ENCODE assay signal across 9 mouse cellular contexts in the genomic region with DNA sequence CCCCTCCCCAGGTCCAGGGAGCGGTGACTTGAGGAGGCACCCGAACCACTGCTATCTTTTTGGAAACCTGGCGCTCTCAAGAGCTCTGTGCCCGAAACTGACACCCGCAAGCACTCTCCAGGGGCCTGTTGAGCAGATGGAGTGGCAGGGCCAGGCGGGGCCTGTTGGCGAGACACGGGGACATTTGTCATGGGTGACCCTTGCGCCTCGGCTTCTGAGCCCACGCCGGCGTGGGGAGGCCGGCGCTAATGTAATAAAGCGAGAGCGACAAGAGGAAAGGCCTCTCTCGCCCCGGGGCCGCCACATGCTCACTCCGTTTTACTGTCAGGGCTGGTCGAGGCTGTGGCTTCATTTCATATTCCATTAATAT.
DNase-seq lines count a peak whose midpoint lies in the region; ATAC-seq lines count a peak whose summit lies in the region.
"Had no signal": no experiment of that assay in that cellular context is flagged by ENCODE, and none has a peak within 500 bp of the region (broad histone marks: within the 10 kb centered on the region; RNA-seq: fewer than 3 reads in every experiment).

No protein-coding gene starts in this region.

- no peak for DNase-seq in liver, embryonic 11.5 days (ENCODE audit: low spot score)
- no peak for DNase-seq in liver
- no peak for DNase-seq in forebrain, embryonic 14.5 days (ENCODE audit: low spot score)
- peak; percentile 14 for DNase-seq in kidney, postnatal 14 days
- DNase-seq in urinary bladder, postnatal 4 days (ENCODE audit: low spot score in 2 of 2), result no peak
- DNase-seq in urinary bladder, postnatal 10 days (ENCODE audit: low spot score), result no peak

- no peak overlapping the region for H3K9ac ChIP-seq in liver, embryonic 11.5 days (ENCODE audit: low read depth, low read length)
- no peak overlapping the region for H3K9ac ChIP-seq in forebrain, embryonic 14.5 days (ENCODE audit: low read length)
- H3K9ac ChIP-seq in neural tube, embryonic 14.5 days (replicated peaks; ENCODE audit: low read depth, low read length), result no peak overlapping the region

- no peaks in the 10 kb centered on the region for H3K36me3 ChIP-seq in liver, embryonic 11.5 days (ENCODE audit: control insufficient read depth, insufficient read depth, low read length)
- no peaks in the 10 kb centered on the region for H3K36me3 ChIP-seq in forebrain, embryonic 14.5 days (ENCODE audit: control insufficient read depth, insufficient read depth, low read length)
- no peaks in the 10 kb centered on the region for H3K36me3 ChIP-seq in neural tube, embryonic 14.5 days (ENCODE audit: control insufficient read depth, insufficient read depth, low read length)

- peaks cover 76% of the 10 kb centered on the region for H3K27me3 ChIP-seq in liver, embryonic 11.5 days (replicated peaks; ENCODE audit: control insufficient read depth, insufficient read depth, low read length)
- peaks cover 81% of the 10 kb centered on the region for H3K27me3 ChIP-seq in forebrain, embryonic 14.5 days (replicated peaks; ENCODE audit: control insufficient read depth, insufficient read depth, low read length)
- peaks cover 48% of the 10 kb centered on the region for H3K27me3 ChIP-seq in neural tube, embryonic 14.5 days (ENCODE audit: control insufficient read depth, insufficient read depth, low read length)

- H3K4me2 ChIP-seq in liver, embryonic 11.5 days, result peak overlapping the region; percentile 56
- peak overlapping the region; percentile 35; the same call in 1 of the 2 replicates for H3K4me2 ChIP-seq in forebrain, embryonic 14.5 days (ENCODE audit: low read length)
- no peak overlapping the region; the same call in 1 of the 2 replicates for H3K4me2 ChIP-seq in neural tube, embryonic 14.5 days (ENCODE audit: low read depth, low read length)

- ATAC-seq in liver, embryonic 11.5 days (replicated peaks; ENCODE audit: low FRiP score), result no peak
- peak; percentile 32; the same call in 1 of the 2 replicates for ATAC-seq in forebrain, embryonic 14.5 days
- ATAC-seq in neural tube, embryonic 14.5 days (ENCODE audit: low read depth), result peak; percentile 56; the same call in 1 of the 2 replicates
- no peak for ATAC-seq in erythroid progenitor cell, adult 5-6 weeks (replicated peaks; ENCODE audit: low FRiP score, poor library complexity, severe bottlenecking)
- ATAC-seq: inflammation-experienced regulatory T-cells, adult 6 months had no signal

- H3K4me1 ChIP-seq in liver, embryonic 11.5 days (replicated peaks; ENCODE audit: control insufficient read depth, insufficient read depth, low read length), result no peaks in the 10 kb centered on the region
- no peaks in the 10 kb centered on the region for H3K4me1 ChIP-seq in forebrain, embryonic 14.5 days (ENCODE audit: control insufficient read depth, insufficient read depth, low read length)
- H3K4me1 ChIP-seq in neural tube, embryonic 14.5 days (ENCODE audit: control insufficient read depth, insufficient read depth, low read length), result peaks cover 11% of the 10 kb centered on the region; the same call in 1 of the 2 replicates

- H3K27ac ChIP-seq in liver, embryonic 11.5 days (ENCODE audit: low read depth, low read length), result no peak overlapping the region
- H3K27ac ChIP-seq in forebrain, embryonic 14.5 days (ENCODE audit: low read depth, low read length), result no peak overlapping the region
- H3K27ac ChIP-seq in neural tube, embryonic 14.5 days (ENCODE audit: low read depth, low read length), result no peak overlapping the region

- no peaks in the 10 kb centered on the region for H3K9me3 ChIP-seq in liver, embryonic 11.5 days (ENCODE audit: control insufficient read depth, low read length)
- H3K9me3 ChIP-seq in forebrain, embryonic 14.5 days (replicated peaks; ENCODE audit: control insufficient read depth, low read length), result no peaks in the 10 kb centered on the region
- H3K9me3 ChIP-seq in neural tube, embryonic 14.5 days (ENCODE audit: control insufficient read depth, low read length), result no peaks in the 10 kb centered on the region

- 0 out of 2 replicates have a peak overlapping the region, but pooled peaks have one; percentile 30 for H3K4me3 ChIP-seq in liver, embryonic 11.5 days (ENCODE audit: low read depth, low read length)
- H3K4me3 ChIP-seq in forebrain, embryonic 14.5 days (ENCODE audit: low read depth, low read length), result no peak overlapping the region
- H3K4me3 ChIP-seq in neural tube, embryonic 14.5 days (ENCODE audit: low read depth, low read length), result no peak overlapping the region

- 4% methylated on average over 22 of the region's 22 CpGs for WGBS in liver, embryonic 11.5 days
- WGBS in forebrain, embryonic 14.5 days, result under 1% methylated on average over 22 of the region's 22 CpGs
- under 1% methylated on average over 22 of the region's 22 CpGs for WGBS in neural tube, embryonic 14.5 days

Comparison
In these comparisons a context has a peak if more than half of its experiments do, and no peak if none do; other contexts are left out.
1. ATAC-seq: peak in forebrain, embryonic 14.5 days (single experiment) and neural tube, embryonic 14.5 days (single experiment); none in liver, embryonic 11.5 days (single experiment) and erythroid progenitor cell, adult 5-6 weeks (single experiment).